Mouse (Mus musculus) spleen, adult 12 weeks (tissue): ENCODE measurements around the gene Arhgef39.
"Not testable (repeated sequence)": the region's sequence is repeated elsewhere in the genome, so short reads cannot be mapped to it uniquely, and the experiment has no call there.

Source experiments
- DNase-seq: peaks from one replicate; pipeline ENCODE4 v3.0.0; 2022; ENCODE audit warnings: low spot score

The Arhgef39 gene

GRCm38 (mm10) chr4:43507938-43508665 lies 8.6 kb upstream of the Arhgef39 start:
- DNase-seq, result no peak

DNA sequence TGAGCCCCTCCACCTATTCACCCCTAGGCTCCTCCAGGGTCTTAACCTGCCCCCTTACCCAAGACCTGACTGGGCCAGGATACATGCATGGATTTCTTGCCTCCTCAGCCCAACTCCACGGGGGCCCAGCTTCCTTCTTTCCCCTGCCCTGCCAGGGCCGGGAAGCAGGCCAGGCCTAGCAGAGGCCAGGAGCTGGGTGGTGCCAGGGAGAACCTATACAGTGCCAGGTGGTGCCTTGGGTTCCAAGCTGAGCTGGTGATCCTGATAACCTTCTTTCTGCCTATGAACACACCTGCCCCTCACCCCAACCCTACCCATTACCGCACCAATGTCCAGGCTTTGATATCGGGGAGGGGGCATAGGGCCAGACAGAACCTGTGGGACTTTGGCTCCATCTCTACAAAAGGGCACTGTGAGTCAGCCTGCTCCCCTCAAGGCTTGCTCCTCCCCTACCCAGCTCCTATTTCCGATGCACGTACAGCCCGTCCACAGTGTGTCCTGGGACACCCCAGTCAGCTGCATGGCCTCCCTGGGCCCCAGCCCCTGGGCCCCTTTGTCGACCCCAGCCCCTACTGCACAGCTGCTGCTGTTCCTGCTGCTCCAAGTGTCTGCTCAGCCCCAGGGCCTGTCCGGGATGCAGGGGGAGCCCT lies 7.2 kb upstream of the Arhgef39 start, which contains the start of gene Car9:
TSS of gene Car9 (plus strand) at position 431 of the 650 bp plus-strand sequence.
- no peak for DNase-seq

DNA sequence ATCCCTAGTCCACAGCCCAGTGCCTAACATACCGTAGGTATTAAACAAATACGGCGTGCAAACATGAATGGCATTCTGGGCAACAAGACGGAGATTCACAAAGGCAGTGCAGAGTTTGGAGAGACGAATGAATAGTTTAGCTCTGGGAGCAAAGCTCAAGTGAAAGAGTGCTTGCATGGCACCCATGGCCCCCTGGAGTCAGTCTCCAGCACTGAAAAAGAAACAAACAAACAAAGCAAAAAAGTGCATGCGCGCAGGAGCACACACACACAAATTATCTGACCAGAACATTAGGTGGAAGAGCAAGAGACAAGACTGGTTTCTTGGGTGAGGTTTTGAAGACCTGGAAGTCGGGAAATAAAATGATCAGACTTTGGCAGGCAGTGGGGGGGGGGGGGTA lies 6.6 kb upstream of the Arhgef39 start:
- no peak for DNase-seq

GRCm38 (mm10) chr4:43504269-43504668 lies 4.8 kb upstream of the Arhgef39 start:
- DNase-seq, result no peak

GRCm38 (mm10) chr4:43503506-43503905 lies 4.0 kb upstream of the Arhgef39 start:
- DNase-seq, result no peak

- DNase-seq, result no peak
These were observed 3.5 kb upstream of the Arhgef39 start for GRCm38 (mm10) chr4:43503041-43503440.

DNA sequence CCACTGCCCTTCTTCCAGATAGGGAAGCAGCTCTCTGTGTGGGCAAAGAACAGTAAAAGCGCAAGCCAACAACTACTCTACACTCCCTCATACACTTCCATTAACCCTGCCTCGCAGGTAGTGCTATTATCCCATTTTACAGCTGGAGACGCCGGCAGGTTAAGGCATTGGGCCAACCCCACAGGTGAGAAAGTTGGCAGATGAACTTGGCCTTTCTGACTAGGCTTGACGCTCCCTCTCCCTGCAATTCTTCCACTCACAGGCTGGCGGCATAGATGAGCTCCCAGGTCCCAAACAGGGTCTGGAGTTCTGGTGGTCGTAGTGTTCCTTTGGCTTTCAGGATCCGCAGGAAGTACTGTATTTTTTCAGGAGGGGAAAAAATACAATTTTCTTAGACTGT lies 512 bp downstream of the Arhgef39 start:
- DNase-seq, result no peak

DNA sequence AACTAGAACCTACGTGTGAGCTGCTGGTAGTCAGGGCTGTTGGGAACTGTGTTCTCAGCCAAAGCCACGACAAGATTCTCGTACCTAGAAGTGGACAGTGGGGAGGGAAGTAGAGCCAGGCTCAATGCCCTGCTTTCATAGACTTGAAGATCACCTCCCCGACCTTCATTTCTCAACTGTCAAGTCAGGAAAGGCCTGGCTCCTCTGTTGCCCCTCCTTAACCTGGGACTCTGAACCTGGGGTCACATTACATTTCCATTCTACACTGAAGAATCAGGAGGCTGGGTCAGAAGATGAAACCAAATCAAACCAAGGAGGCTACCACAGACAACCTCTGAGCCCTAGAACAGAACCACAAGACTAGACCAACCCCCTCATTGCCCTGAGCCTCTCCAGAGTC lies 1.5 kb downstream of the Arhgef39 start:
- no peak for DNase-seq

DNA sequence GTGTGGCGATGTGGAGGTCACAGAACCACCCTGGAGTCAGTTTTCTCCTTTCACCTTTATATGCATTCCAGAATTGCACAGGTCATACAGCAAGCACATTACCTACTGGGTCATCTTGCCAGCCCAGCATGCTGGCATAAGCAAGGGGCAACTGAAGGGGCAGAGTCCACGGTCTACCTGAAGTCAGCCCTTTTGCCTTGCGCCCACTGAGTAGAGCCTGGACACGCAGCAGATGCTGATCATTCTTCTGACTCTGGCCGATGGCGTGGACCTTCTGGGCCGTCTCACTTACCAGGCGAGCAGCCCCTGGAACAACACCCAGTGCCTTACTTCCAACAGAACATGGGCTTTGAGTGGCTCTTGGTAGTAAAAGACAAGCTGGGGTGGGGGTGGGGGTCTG lies 2.1 kb downstream of the Arhgef39 start:
- DNase-seq, result no peak

- no peak for DNase-seq
These were observed 2.9 kb downstream of the Arhgef39 start for GRCm38 (mm10) chr4:43496587-43496986.

DNA sequence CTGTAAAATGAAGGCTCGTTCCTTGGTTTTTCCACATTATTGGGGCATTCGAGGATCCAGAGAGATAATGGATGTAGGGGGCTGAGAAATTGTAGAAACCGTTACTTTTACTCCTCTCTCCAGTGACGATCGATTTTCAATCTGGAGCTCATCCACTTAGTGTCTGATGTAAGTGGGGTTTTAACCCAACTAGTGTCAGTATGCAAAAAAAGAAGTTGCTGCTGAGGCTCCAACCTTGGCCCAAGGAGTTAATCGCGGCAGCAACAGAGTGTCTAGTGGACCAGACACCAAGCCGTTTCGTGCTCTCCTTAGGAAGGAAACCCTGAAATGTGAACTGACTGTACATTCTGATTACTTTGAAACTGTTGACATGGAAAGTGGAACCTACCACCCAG lies 5.7 kb downstream of the Arhgef39 start:
- DNase-seq, result no peak

DNA sequence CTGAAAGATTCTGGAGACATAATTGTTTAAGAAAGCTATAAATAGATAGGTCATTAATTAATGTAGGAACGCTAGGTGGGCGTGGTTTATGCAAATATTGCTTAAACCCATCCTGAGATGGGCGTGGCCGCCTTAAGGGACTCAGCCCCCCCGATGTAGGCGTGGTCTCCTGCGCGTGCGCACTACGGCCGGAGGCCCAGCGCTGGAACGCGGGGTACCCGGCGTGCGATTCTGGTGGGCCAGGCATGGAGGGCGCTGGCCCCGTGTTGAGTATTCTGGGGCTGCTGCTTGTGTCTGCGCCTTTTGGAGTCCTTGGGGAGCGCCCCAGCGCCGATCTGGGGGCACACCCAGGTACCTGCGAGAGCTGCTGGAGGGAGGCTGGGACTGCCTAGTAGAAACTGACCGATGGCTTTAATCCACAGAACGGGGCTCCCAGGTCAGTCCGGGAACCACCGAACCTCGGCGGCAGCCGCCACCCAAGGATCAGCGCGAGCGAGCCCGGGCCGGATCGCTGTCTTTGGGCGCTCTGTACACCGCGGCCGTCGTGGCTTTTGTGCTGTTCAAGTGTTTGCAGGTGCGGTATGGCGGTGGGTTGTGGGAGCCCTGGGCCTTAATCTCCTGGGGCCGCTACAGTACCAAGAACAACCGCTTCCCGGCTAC lies 6.2 kb downstream of the Arhgef39 start:
- DNase-seq, result peak; percentile 97

GRCm38 (mm10) chr4:43492821-43493185 lies 6.7 kb downstream of the Arhgef39 start, which contains the start of gene Ccdc107:
Gene Ccdc107, plus strand, starts transcription at chr4:43492900.
- DNase-seq, result peak; percentile 83

DNA sequence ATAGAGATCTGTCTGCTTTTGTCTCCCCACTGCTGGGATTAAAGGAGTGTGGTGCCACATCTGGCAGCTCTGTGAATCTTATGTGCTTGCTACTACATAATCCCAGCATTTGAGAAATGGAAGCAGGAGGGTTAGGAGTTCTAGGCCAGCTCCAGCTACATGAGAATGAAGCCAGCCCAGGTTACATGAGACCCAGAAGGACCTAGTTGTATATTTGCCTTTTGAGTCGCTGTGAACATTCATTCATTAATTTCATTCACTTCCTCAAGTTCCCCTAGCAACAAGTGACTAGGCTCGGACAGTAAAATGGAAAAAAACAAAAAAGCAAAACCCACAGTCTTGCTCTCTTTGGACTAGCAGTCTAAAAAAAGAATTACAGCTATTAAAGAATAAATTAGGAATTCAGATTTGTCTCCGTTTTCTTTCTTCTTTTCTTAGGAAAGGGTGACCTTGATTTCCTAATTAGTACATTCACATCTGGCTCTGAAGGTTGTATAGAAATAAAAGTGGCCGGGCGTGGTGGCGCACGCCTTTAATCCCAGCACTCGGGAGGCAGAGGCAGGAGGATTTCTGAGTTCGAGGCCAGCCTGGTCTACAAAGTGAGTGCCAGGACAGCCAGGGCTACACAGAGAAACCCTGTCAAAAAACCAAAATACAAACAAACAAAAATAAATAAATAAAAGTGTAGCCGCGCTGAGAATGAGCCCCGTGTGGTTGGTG lies 7.2 kb downstream of the Arhgef39 start:
- no peak for DNase-seq

GRCm38 (mm10) chr4:43490801-43491200 lies 8.7 kb downstream of the Arhgef39 start:
- DNase-seq, result no peak

DNA sequence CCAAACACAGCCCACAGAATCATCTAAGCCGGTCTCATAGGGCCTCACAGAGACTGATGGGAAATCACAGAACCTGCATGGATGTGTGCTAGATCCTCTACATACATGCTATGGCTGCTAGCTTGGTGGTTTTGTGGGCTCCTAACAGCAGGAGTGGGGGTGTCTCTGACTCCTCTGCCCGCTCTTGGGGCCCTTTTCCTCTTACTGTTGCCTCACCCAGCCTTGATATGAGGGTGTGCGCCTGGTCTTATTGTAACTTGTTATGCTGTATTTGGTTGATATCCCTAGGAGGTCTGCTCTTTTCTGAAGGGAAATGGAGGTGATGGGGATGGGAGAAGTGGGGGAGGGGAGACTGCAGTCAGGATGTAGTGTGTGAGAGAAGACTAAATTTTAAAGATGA lies 9.9 kb downstream of the Arhgef39 start:
- no peak for DNase-seq

DNA sequence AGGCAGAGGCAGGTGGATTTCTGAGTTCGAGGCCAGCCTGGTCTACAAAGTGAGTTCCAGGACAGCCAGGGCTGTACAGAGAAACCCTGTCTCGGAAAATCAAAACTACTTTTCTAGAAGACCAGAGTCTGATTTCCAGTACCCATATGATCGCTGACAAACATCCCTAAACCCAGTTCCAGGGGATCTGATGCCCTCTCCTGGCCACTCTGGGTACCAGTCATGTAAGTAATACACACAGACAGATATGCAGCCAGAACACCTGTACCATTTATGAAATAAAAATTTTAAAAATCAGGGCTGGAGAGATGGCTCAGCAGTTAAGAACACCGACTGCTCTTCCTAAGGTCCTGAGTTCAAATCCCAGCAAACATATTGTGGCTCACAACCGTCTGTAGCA lies 13.8 kb downstream of the Arhgef39 start:
- not testable (repeated sequence) for DNase-seq

DNA sequence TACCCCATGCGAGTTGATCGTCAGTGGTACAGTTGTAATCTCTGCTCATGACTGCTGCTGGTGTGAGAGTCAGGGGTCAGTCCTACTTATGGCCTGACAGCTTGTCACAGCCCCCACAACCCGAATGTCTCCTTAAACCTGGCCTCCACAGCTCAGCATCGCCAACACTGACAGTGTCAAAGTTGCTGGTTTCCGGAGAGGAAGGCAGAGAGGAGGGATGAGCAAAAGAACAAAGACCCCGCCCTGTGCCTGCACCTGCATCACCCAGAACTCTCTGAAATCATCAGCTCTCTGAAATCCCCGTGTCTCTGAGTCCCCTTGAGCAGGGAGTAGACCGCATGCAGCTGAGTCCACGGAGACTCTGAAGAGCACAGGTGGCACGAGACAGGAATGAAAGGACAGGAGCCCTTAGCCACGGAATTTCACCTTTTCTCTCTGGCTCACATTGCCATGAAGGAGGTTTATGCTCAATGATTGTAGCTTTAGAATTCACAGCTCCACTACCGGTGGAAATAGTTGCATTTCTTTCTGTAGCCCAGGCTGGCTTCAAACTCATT lies 15.9 kb downstream of the Arhgef39 start, which contains the start of gene Sit1:
TSS of gene Sit1 (minus strand) at position 200 of the 557 bp plus-strand sequence.
- no peak for DNase-seq

DNA sequence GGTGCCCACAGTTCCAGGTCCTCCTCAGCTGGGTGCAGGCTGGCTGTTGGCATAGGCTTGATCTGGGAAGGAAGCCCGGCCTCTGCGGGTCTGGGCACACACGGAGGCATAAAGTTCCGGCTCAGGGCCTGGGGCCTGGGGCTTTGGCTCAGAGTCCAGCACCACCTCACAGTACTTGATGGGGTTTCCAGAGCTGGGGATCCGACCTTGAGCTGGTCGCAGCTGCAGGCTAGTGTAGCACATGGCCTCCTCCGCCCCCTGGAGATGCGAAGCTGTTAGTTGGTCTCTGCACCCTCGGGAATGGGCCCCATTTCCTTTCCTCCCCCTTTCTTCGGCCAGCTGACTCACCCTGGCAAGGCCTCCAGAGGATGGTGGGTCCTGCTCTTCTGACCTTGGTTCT lies 16.9 kb downstream of the Arhgef39 start:
- no peak for DNase-seq

- DNase-seq, result no peak
These were observed 17.5 kb downstream of the Arhgef39 start for GRCm38 (mm10) chr4:43481894-43482456.

- DNase-seq, result no peak
These were observed 18.5 kb downstream of the Arhgef39 start for GRCm38 (mm10) chr4:43480985-43481384.
